Mouse (Mus musculus) CH12.LX (cell line): Measurements from ENCODE around the gene Actr2.

ENCODE experiments used
- CTCF ChIP-seq, 2 experiments: IDR thresholded peaks in 1 of 2; conservative IDR thresholded peaks in 1 of 2; 2 replicates each; pipeline ENCODE4 v1.5.1; 2011 to 2012; ENCODE audit warnings: low read depth in 2 of 2, low read length in 2 of 2, improper control_type of control experiment in 1 of 2, inconsistent platforms in 1 of 2, mild to moderate bottlenecking in 1 of 2, moderate library complexity in 1 of 2
- EP300 ChIP-seq: IDR thresholded peaks from 2 replicates; pipeline ENCODE4 v1.6.1; 2011; ENCODE audit warnings: low read length, improper control_type of control experiment
- ETS1 ChIP-seq: conservative IDR thresholded peaks from 2 replicates; pipeline ENCODE4 v1.6.1; 2012; ENCODE audit warnings: low read depth, mild to moderate bottlenecking, inconsistent platforms, low read length, improper control_type of control experiment, moderate library complexity
- HCFC1 ChIP-seq: IDR thresholded peaks from 2 replicates; pipeline ENCODE4 v1.6.1; 2012; ENCODE audit warnings: low read depth, mild to moderate bottlenecking, inconsistent platforms, low read length, improper control_type of control experiment
- KAT2A ChIP-seq: IDR thresholded peaks from 2 replicates; pipeline ENCODE4 v1.6.1; 2012; ENCODE audit warnings: low read length, improper control_type of control experiment, inconsistent platforms; ENCODE audit not compliant: insufficient replicate concordance
- MAX ChIP-seq: IDR thresholded peaks from 2 replicates; pipeline ENCODE4 v1.6.1; 2011; ENCODE audit warnings: low read length, improper control_type of control experiment
- MEF2A ChIP-seq: IDR thresholded peaks from 2 replicates; pipeline ENCODE4 v1.6.1; 2014; ENCODE audit warnings: low read depth, mild to moderate bottlenecking, inconsistent platforms, low read length, improper control_type of control experiment, borderline replicate concordance
- MYC ChIP-seq: IDR thresholded peaks from 2 replicates; pipeline ENCODE4 v1.6.1; 2011; ENCODE audit warnings: low read depth, mild to moderate bottlenecking, improper control_type of control experiment, low read length
- POLR2A ChIP-seq: IDR thresholded peaks from 2 replicates; pipeline ENCODE4 v1.6.1; 2011; ENCODE audit warnings: low read depth, mild to moderate bottlenecking, improper control_type of control experiment, low read length
- POLR2AphosphoS2 ChIP-seq: IDR thresholded peaks from 2 replicates; pipeline ENCODE4 v1.6.1; 2011; ENCODE audit warnings: low read depth, low read length, improper control_type of control experiment
- ZC3H11A ChIP-seq: IDR thresholded peaks from 2 replicates; pipeline ENCODE4 v1.6.1; 2012; ENCODE audit warnings: low read depth, mild to moderate bottlenecking, inconsistent platforms, low read length, improper control_type of control experiment
- ZNF384 ChIP-seq: IDR thresholded peaks from 2 replicates; pipeline ENCODE4 v1.6.1; 2012; ENCODE audit warnings: low read depth, low read length, improper control_type of control experiment, inconsistent platforms

- TF ChIP-seq CTCF (conservative IDR thresholded peaks at IDR 0.05 in 1 of 2, IDR thresholded peaks at IDR 0.05 in 1 of 2; ENCODE audit: low read depth in 2 of 2, low read length in 2 of 2) (no peak), POLR2AphosphoS2 (no peak), ETS1 (peak; percentile 97), KAT2A (no peak), HCFC1 (peak; percentile 36; the same call in 1 of the 2 replicates), EP300 (peak; percentile 67; the same call in 1 of the 2 replicates), MAX (no peak), POLR2A (no peak), ZC3H11A (no peak), MEF2A (peak; percentile 57; the same call in 1 of the 2 replicates), ZNF384 (no peak), MYC (no peak)
Measured at GRCm38 (mm10) chr11:20037739-20038138, 75.0 kb downstream of the Actr2 start.
